Mouse (Mus musculus) frontal cortex, postnatal 10 days (tissue): ENCODE measurements around the gene 1810010H24Rik.
"Not testable (repeated sequence)": the region's sequence is repeated elsewhere in the genome, so short reads cannot be mapped to it uniquely, and the experiment has no call there.

Experiments used
- DNase-seq, 2 experiments: peaks; one replicate each; pipeline ENCODE4 v3.0.0; 2022; ENCODE audit warnings: low spot score in 2 of 2, mixed read lengths in 1 of 2

Gene 1810010H24Rik

GRCm38 (mm10) chr11:107041396-107041795 is 15.9 kb downstream of the 1810010H24Rik start:
- DNase-seq = no peak

GRCm38 (mm10) chr11:107043361-107043760 is 17.9 kb downstream of the 1810010H24Rik start:
- no peak for DNase-seq

- DNase-seq = peak in 1 of 2 experiments; percentile 47
These were observed 18.8 kb downstream of the 1810010H24Rik start for GRCm38 (mm10) chr11:107044321-107044720.

GRCm38 (mm10) chr11:107045546-107045945 is 20.1 kb downstream of the 1810010H24Rik start:
- no peak for DNase-seq

- DNase-seq = no peak
These were observed 21.5 kb downstream of the 1810010H24Rik start for GRCm38 (mm10) chr11:107046766-107047620.

- no peak for DNase-seq
These were observed 29.4 kb downstream of the 1810010H24Rik start for GRCm38 (mm10) chr11:107054870-107055269.

GRCm38 (mm10) chr11:107057391-107057790 is 31.9 kb downstream of the 1810010H24Rik start:
- no peak for DNase-seq

- DNase-seq = not testable (repeated sequence)
These were observed 34.2 kb downstream of the 1810010H24Rik start for GRCm38 (mm10) chr11:107059634-107060033.

GRCm38 (mm10) chr11:107060941-107061340 is 35.5 kb downstream of the 1810010H24Rik start:
- DNase-seq = no peak

- DNase-seq = no peak
These were observed 37.6 kb downstream of the 1810010H24Rik start for GRCm38 (mm10) chr11:107063067-107063466.

GRCm38 (mm10) chr11:107064590-107064989 is 39.1 kb downstream of the 1810010H24Rik start:
- DNase-seq = no peak

- DNase-seq = no peak
These were observed 39.8 kb downstream of the 1810010H24Rik start for GRCm38 (mm10) chr11:107065216-107065785.
